Mouse (Mus musculus) cerebellum, adult 9-10 months (tissue): ENCODE measurements around the gene Npas2.

Experiments
- DNase-seq: peaks from one replicate; pipeline ENCODE4 v3.0.0; 2022

Npas2 gene

GRCm38 (mm10) chr1:39287831-39288230 is 94.3 kb downstream of the Npas2 start:
- no peak for DNase-seq

- DNase-seq: no peak
Measured at GRCm38 (mm10) chr1:39288425-39288824, 94.9 kb downstream of the Npas2 start.

GRCm38 (mm10) chr1:39292001-39292400 is 98.5 kb downstream of the Npas2 start:
- no peak for DNase-seq

DNA sequence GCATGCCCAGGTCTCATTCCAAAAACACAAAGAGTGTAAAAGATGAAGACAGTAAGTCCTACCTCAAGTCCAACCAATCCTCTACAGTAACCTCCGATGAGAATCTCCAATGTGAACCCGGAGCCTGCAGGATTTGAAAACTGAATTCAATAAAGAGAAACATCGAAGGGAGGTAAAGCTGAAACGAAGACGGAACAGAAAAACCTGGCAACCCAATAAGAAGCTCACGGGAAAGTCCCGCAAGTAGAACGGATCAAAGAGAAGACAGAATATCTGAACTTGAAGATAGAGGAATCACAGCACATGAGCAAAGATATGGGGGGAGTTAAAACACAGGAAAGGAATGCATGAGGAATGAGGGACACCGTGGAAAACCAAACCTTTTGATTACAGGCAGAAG is 104.8 kb downstream of the Npas2 start:
- no peak for DNase-seq

DNA sequence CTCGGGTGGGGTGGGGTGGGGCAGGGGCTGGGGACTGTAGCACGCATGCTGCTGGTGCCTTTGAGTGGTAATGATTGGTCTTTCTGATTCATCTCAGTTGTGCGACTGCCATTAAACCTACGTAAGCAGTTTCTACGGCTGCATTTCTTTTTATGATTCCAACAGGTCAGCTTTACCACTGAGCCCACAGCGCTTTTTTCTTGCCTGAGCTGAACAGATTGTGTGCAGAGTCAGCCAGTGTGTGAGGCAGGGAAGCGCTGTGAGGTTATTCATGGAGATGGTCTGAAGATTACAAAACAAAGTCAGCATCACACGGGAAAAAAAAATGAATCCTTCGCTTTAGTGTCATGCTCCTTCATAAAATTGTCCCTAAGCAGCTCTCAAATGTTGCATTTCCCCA is 106.7 kb downstream of the Npas2 start:
- no peak for DNase-seq

DNA sequence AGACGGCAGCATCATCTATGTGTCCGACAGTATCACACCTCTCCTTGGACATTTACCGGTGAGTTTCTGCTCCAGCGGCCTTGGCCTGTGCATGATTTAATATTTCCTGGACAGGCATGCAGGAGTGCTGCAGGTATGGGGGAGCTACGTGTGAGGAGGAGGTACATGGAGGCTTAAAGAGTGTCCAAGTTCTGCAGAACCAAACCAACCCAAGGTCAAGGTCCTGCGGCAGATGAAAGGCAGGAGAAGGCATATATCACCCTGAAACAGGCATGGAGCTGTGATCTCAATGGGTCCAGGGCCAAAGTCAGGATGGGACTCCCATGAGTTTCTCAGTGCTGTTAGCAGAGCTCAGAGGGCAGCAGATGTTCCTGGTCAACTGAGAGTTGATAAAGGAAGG is 107.1 kb downstream of the Npas2 start:
- no peak for DNase-seq

GRCm38 (mm10) chr1:39302246-39302645 is 108.7 kb downstream of the Npas2 start:
- no peak for DNase-seq

DNA sequence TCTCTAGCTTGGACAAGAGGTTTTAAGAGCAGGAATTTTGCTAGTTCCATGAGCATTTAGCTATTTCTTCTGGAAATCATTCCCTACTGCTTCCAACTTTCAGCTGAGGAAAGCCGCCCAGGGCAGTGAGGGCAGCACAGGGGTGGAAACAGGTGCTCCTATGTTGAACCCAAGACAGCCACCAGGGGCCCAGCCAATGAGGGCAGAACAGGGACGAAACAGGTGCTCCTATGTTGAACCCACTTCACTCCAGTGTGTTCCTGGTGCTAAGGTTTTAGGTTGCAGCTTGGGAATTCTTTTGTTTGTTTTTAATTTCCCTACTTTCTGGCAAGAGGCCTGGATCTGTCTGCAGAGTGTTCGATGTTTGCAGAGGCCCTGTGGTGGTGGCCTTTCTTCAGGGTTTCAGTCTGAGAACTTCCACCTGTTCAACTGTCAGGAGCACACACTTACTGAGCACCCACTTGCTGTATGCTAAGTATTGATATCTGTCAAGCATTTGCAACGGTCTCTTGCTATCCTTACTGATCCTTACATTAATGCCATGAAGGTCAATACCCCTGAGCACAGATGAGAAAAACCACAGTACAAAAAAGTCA is 109.6 kb downstream of the Npas2 start:
- no peak for DNase-seq

DNA sequence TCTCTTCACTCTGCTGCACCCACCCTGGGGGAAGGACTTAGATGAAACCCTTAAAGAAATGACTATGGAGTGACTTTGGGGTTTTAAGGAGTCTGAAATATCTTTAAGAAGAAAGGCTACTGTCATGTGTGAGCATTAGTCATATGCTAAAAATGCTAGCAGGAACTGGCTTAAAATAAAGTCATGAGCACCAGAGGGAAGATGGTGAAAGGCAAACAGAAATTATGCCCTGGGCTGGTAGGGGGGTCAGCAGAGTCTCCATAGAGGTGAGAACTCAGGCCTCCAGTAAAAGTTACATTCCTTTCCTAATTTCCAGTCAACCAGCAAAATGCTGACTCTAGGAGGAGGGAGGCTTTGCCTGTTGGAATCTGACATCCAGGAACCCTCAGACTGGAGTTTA is 113.8 kb downstream of the Npas2 start:
- no peak for DNase-seq

- DNase-seq: no peak
Measured at GRCm38 (mm10) chr1:39307971-39308370, 114.4 kb downstream of the Npas2 start.

DNA sequence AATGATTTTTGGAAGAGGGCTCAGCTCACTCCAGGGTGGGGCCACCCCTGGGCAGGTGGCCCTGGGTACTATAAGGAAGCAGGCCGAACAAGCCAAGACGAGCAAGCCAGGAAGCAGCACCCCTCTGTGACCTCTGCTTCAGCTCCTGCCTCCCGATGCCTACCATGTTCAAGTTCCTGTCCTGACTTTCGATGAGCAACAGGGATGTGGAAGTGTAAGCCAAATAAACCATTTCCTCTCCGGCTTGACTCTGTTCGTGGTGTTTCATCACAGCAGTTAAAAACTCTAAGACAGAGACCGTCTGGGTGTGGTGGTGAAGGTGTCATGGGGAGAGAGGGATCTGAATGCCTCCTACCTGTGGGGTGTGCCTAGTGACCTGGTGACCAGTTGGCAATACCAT is 116.0 kb downstream of the Npas2 start:
- no peak for DNase-seq

DNA sequence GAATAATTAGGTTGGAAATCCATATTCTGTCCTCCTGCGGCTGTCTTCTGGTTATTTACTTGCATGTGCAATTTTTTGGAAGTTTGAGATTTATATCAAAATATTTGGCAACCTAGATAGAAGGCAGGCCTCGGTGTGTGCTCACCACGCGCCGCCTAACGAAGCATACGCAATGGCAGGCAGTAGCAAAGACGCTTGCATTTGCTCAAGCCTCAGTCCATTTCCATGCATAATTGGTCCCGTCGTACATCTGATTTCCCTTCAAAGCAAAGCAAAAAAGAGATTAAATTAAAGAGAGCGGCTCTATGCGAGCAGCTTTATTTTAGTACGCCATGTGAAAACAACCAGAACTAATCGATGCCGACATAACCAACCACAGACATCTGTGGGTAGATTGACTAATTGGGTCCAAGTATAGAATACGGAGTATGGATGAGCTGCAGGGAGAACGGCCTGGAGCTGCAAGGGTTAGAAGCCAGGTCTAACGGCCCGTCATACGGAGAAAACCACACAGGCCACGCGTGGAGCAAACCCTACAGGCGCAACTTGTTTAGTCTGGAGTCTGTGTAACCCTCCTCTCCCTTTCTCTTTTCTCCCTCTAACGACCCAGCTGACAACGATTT is 118.9 kb downstream of the Npas2 start:
- DNase-seq: no peak

DNA sequence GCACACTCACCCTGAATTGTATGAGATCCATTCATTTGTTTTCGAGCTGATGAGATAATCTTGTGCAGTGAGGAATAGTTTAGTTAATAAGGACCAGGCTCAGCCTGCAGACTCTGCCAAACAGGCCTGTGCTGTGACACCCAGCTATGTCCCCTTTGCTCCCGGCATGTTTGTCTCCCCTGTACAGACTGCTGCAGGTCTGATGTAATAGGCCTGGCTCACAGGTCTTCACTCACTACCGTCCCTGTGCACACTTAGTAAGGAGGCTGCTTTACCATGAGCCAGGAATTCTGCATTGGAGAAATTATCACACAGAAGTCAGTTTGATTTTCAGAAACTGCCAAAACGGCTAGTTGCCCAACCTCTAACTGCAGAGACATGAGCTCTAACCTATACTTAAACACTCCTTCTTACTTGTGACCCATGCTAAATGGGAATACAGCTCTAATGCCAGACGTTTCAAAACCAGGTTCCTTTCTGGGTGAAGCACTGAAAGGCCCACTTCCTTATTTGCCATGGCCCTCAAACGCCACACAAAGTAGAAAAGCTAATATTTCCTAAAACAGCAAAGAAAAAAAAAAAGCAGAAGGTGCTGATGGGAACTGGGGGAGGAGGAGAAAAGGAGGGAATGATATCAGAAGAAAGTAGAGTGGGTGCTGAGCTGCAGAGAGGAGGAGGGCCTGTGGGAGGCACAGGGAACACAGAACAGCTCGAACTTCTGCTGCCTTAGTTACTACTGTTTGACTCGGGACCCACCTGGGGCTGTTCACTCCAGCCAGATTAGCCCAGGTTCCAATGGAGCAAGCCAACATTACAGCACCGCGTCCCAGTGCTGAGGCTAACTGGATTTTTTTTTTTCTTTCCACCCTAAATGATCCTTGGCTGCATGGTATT is 120.1 kb downstream of the Npas2 start:
- DNase-seq: no peak

DNA sequence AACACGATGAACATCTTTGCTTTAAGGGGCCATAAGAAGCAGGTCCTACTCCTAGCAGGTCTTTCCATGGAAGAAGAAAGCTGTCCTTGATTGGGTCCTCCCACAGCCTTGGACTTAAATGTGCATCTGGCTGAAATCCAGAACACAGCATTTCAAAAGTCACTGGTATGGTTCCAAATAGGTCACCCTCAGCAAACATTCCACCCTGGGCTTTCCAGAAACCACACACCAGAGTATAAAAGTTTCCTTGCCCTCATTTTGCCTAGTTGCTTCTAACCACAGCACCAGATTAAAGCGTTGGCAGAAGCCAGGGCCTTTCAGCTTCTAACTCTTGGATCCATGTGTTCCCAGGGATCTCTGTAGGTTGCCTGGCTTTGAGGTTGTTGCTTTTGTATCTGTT is 124.4 kb downstream of the Npas2 start:
- peak; percentile 8 for DNase-seq

DNA sequence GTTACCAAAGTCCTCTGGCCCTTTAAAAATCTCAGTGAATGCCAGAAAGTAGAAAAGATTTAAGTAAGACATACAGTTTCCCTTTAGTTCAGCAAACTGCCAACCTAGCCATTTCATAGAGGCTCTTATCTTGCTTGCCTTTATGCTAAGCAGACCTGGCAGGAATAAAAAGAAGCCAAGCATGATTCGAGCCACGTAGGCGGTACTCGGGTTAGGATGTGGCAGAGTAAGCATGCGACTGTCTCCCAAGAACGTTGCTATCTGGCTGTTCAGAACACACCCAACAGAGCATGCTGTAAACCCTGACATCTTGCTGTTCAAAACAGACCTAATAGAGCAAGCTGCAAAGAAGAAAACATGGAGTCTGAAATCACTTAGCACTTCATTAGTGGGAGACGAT is 125.3 kb downstream of the Npas2 start:
- DNase-seq: no peak

GRCm38 (mm10) chr1:39321954-39322353 is 128.4 kb downstream of the Npas2 start:
- DNase-seq: no peak

DNA sequence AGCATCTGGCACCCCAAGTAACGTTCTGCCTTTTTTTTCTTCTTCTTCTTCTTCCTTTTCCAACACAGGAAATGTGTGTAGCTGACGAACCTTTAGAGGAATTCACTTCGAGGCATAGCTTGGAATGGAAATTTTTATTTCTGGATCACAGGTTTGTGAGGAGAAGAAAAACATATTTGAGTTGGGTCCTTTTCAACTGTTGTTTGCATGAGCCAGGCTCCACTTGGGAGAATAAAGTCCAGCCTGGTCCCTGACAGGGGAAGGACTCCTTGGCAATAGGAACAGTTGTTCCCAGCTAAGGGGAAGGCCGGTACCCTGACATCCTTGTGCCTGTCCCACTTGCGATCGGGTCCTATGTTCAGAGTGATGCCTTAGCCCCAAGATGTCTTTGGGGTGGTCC is 131.7 kb downstream of the Npas2 start:
- no peak for DNase-seq

- no peak for DNase-seq
Measured at GRCm38 (mm10) chr1:39327546-39327945, 134.0 kb downstream of the Npas2 start.

- DNase-seq: no peak
Measured at GRCm38 (mm10) chr1:39330857-39331594, 137.5 kb downstream of the Npas2 start.

DNA sequence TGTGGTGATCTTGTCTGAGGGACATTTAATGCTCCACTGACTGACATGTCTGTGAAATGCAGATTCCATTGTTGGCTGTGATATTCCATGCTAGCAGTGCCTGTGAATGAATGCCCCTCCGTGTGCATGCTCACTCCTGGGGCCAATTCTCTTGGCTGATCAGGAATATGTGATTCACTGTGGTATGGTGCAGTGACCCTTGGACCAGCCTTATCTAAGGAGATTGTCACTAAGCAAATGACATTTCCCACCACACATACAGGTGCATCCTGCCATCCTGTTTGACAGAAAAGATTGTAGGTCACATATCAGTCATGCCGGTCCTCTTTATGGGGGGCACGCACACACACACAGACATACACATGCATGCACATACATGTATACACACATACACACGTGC is 138.9 kb downstream of the Npas2 start:
- no peak for DNase-seq

GRCm38 (mm10) chr1:39335561-39336196 is 142.1 kb downstream of the Npas2 start:
- DNase-seq: no peak

GRCm38 (mm10) chr1:39336788-39337187 is 143.3 kb downstream of the Npas2 start:
- DNase-seq: no peak

DNA sequence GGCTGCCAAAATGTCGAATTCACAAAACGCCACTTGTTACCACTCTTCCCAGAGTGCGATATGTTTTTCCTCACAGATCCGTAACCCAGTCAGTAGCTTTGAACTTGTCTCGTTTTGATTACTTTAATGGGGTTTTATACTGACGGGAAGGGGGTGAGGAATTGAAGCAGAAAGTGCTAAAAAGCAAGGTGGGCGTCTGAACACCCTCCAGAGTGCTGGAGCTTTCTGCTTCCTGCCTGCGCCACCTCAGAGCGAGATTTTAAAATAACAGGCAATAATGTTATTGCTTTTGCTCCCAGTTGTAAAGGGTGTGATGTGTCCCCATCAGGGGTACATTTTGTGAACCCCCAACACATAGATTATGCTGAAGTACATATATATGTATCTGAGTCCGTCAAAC is 145.3 kb downstream of the Npas2 start:
- no peak for DNase-seq
